Mouse (Mus musculus) heart, postnatal 25 days (tissue): ENCODE measurements at regions not wholly inside any gene's neighbourhood (a gene's known extent, or its start where the extent isn't known, plus 50 kb on each side); places are given as distances from the start of the nearest gene placed in this dataset.
A peak's percentile ranks its signal among the peaks of the same experiment; 100 is the strongest.
"Not testable (repeated sequence)": the region's sequence is repeated elsewhere in the genome, so short reads cannot be mapped to it uniquely, and the experiment has no call there.

ENCODE experiments used
- DNase-seq: peaks from one replicate; pipeline ENCODE4 v3.0.0; 2022; ENCODE audit warnings: low spot score
- intact Hi-C: fragments of 180-260 bp; cut with DNase I; formaldehyde crosslinking; loops from one replicate; pipeline ENCODE4 v1.15.1; 2025

GRCm38 (mm10) chr4:84149149-84150050 lies 525.7 kb downstream of the Bnc2 start:
- DNase-seq, result no peak
- intact Hi-C loops, result no loop called here

- no peak for DNase-seq
- intact Hi-C loops, result no loop called here
These were observed 524.4 kb downstream of the Bnc2 start for GRCm38 (mm10) chr4:84150698-84151097.

GRCm38 (mm10) chr4:84151247-84151646 lies 523.8 kb downstream of the Bnc2 start:
- intact Hi-C loops, result no loop called here
- DNase-seq, result no peak

- intact Hi-C loops, result no loop called here
- no peak for DNase-seq
These were observed 523.1 kb downstream of the Bnc2 start for GRCm38 (mm10) chr4:84151971-84152450.

- DNase-seq, result no peak
- intact Hi-C loops, result no loop called here
These were observed 521.5 kb downstream of the Bnc2 start for GRCm38 (mm10) chr4:84153571-84153970.

- no peak for DNase-seq
- intact Hi-C loops, result no loop called here
These were observed 517.0 kb downstream of the Bnc2 start for GRCm38 (mm10) chr4:84157911-84158647.

GRCm38 (mm10) chr4:84163362-84163761 lies 511.7 kb downstream of the Bnc2 start:
- DNase-seq, result no peak
- intact Hi-C loops, result no loop called here

- DNase-seq, result no peak
- intact Hi-C loops, result no loop called here
These were observed 509.8 kb downstream of the Bnc2 start for GRCm38 (mm10) chr4:84165256-84165655.

- DNase-seq, result no peak
- intact Hi-C loops, result no loop called here
These were observed 502.2 kb downstream of the Bnc2 start for GRCm38 (mm10) chr4:84172841-84173240.

- intact Hi-C loops, result no loop called here
- no peak for DNase-seq
These were observed 501.6 kb downstream of the Bnc2 start for GRCm38 (mm10) chr4:84173441-84173840.

- intact Hi-C loops, DNase-seq: not testable (repeated sequence)
These were observed 498.6 kb downstream of the Bnc2 start for GRCm38 (mm10) chr4:84176457-84176856.

GRCm38 (mm10) chr4:84177827-84178226 lies 497.2 kb downstream of the Bnc2 start:
- no peak for DNase-seq
- intact Hi-C loops, result no loop called here

- no peak for DNase-seq
- intact Hi-C loops, result no loop called here
These were observed 490.6 kb downstream of the Bnc2 start for GRCm38 (mm10) chr4:84184436-84184835.

- no peak for DNase-seq
- intact Hi-C loops, result no loop called here
These were observed 490.2 kb downstream of the Bnc2 start for GRCm38 (mm10) chr4:84184844-84185243.

GRCm38 (mm10) chr4:84189315-84189714 lies 485.8 kb downstream of the Bnc2 start:
- intact Hi-C loops, result no loop called here
- DNase-seq, result no peak

GRCm38 (mm10) chr4:84191303-84191702 lies 483.8 kb downstream of the Bnc2 start:
- no peak for DNase-seq
- intact Hi-C loops, result no loop called here

GRCm38 (mm10) chr4:84192301-84192700 lies 482.8 kb downstream of the Bnc2 start:
- DNase-seq, result peak; percentile 9
- intact Hi-C loops, result no loop called here

- no peak for DNase-seq
- intact Hi-C loops, result no loop called here
These were observed 478.3 kb downstream of the Bnc2 start for GRCm38 (mm10) chr4:84196732-84197131.

GRCm38 (mm10) chr4:84198176-84198575 lies 476.9 kb downstream of the Bnc2 start:
- no peak for DNase-seq
- intact Hi-C loops, result no loop called here

- DNase-seq, result peak; percentile 51
- intact Hi-C loops, result no loop called here
These were observed 475.9 kb downstream of the Bnc2 start for GRCm38 (mm10) chr4:84199181-84199656.

GRCm38 (mm10) chr4:84201001-84201400 lies 474.1 kb downstream of the Bnc2 start:
- no peak for DNase-seq
- intact Hi-C loops, result no loop called here
